Mouse (Mus musculus) heart, embryonic 10.5 days (tissue): ENCODE measurements around the gene Dhrs1. TPM values are rescaled to one million over a fixed set of nuclear protein-coding genes. Genes with fewer than 3 reads are reported as not detected.

Experiments used
- DNase-seq: peaks from one replicate; pipeline ENCODE4 v3.0.0-alpha.2; 2017; ENCODE audit warnings: low spot score
- H3K27ac ChIP-seq: fragments of 300-500 bp; sonication (generic); 2 replicates; pipeline ENCODE4 v1.5.1; 2016; ENCODE audit warnings: mild to moderate bottlenecking
- H3K27me3 ChIP-seq: fragments of 300-500 bp; sonication (generic); 2 replicates; pipeline ENCODE4 v1.6.1; 2016; ENCODE audit warnings: mild to moderate bottlenecking; ENCODE audit not compliant: poor library complexity, insufficient read depth, severe bottlenecking
- H3K36me3 ChIP-seq: fragments of 300-500 bp; sonication (generic); 2 replicates; pipeline ENCODE4 v1.6.1; 2016; ENCODE audit warnings: mild to moderate bottlenecking, moderate library complexity
- H3K4me1 ChIP-seq: fragments of 300-500 bp; sonication (generic); 2 replicates; pipeline ENCODE4 v1.6.1; 2016; ENCODE audit warnings: mild to moderate bottlenecking
- H3K4me3 ChIP-seq: fragments of 300-500 bp; sonication (generic); 2 replicates; pipeline ENCODE4 v1.5.1; 2016; ENCODE audit warnings: mild to moderate bottlenecking, moderate library complexity
- H3K9me3 ChIP-seq: fragments of 300-500 bp; sonication (generic); 2 replicates; pipeline ENCODE4 v1.6.1; 2016; ENCODE audit warnings: mild to moderate bottlenecking, moderate library complexity
- WGBS: fragments of 180-500 bp; shearing (Covaris S2); methylation state at CpG from one replicate; pipeline ENCODE4 v1.1.7; 2016; 5-methylcytosine and 5-hydroxymethylcytosine counted together
- polyA plus RNA-seq: library from polyadenylated mRNA; unstranded; fragments of >200 nt; fragmentation: Nextera tagmentation; extraction: Ambion mirVana; gene quantifications from 2 replicates; pipeline ENCODE4 v1.2.1, GENCODE M21; 2016

The Dhrs1 gene
- polyA plus RNA-seq, 1 experiment from 2014 or later = 60.5 TPM

DNA sequence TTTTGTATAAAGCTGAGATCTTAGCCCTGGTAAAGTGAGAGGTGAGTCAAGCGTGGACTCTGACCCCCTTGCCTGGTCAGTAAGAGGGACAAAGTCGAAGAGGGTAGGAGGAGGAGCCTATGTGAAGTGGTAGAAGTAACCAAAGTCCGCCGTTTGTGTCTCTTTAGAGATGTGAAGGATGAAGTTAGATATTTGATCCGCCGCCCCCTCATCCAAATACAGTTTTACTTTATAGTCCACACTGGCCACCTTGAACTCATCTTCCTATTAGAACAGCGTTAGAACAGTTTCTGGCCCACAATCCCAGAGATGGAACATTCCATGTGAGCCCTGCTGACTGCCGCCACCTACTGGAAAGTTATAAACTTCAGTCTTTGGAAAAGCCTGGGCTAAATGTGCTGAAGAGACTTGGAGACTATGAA lies 12.9 kb upstream of the Dhrs1 start, which contains the start of gene Cideb:
Gene Cideb (minus strand): TSS at position 96 of the 422 bp plus-strand sequence.
- Histone ChIP-seq H3K27me3 (peaks cover 32% of the 10 kb centered on the region), H3K27ac (peak within 1 kb of the TSS; percentile 65), H3K4me1 (peaks cover 42% of the 10 kb centered on the region), H3K4me3 (peak within 1 kb of the TSS; percentile 30), H3K36me3 (peaks cover 35% of the 10 kb centered on the region), H3K9me3 (no peaks in the 10 kb centered on the region)
- WGBS = 14% methylated on average over 8 of the region's 8 CpGs
- DNase-seq = no peak

- H3K4me1 ChIP-seq = peaks cover 34% of the 10 kb centered on the region
- no peak overlapping the region for H3K27ac ChIP-seq
- H3K4me3 ChIP-seq = peak overlapping the region; percentile 30
- DNase-seq = no peak
- WGBS = 34% methylated on average over 6 of the region's 6 CpGs
- no peaks in the 10 kb centered on the region for H3K9me3 ChIP-seq
- H3K27me3 ChIP-seq = peaks cover 24% of the 10 kb centered on the region
- H3K36me3 ChIP-seq = peaks cover 43% of the 10 kb centered on the region
Observed at GRCm38 (mm10) chr14:55757566-55757965, 12.1 kb upstream of the Dhrs1 start.

- peak overlapping the region; percentile 86 for H3K4me3 ChIP-seq
- H3K36me3 ChIP-seq = peaks cover 54% of the 10 kb centered on the region
- no peaks in the 10 kb centered on the region for H3K9me3 ChIP-seq
- no peak for DNase-seq
- H3K27me3 ChIP-seq = no peaks in the 10 kb centered on the region
- no peak overlapping the region for H3K27ac ChIP-seq
- 84% methylated on average over 10 of the region's 10 CpGs for WGBS
- peaks cover 31% of the 10 kb centered on the region for H3K4me1 ChIP-seq
Observed at GRCm38 (mm10) chr14:55747051-55747847, 1.8 kb upstream of the Dhrs1 start.

DNA sequence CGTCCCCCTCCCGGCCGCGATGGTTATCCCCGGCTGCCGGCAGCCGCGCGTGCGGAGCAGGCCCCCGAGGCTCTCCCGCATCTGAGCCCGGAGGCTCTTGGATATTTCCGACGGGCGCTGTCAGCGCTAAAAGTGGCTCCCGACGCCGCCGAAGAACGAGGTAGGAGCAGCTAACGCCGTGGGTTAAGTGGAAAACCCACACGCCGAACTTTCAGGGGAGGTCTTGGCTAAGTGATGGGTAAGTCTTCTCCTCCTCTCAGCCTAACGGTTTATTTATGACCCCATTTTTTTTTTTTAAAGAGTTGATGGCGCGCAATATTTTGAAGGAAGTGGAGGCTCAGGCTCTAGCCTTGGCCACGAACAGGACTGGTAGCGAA lies 359 bp upstream of the Dhrs1 start:
- H3K27me3 ChIP-seq = no peaks in the 10 kb centered on the region
- peaks cover 31% of the 10 kb centered on the region for H3K4me1 ChIP-seq
- H3K36me3 ChIP-seq = peaks cover 46% of the 10 kb centered on the region
- H3K9me3 ChIP-seq = no peaks in the 10 kb centered on the region
- peak overlapping the region; percentile 87 for H3K27ac ChIP-seq
- under 1% methylated on average over 31 of the region's 31 CpGs for WGBS
- no peak for DNase-seq
- peak overlapping the region; percentile 86 for H3K4me3 ChIP-seq

- H3K4me3 ChIP-seq = no peak overlapping the region
Observed at GRCm38 (mm10) chr14:55743711-55744110, 1.8 kb downstream of the Dhrs1 start.

DNA sequence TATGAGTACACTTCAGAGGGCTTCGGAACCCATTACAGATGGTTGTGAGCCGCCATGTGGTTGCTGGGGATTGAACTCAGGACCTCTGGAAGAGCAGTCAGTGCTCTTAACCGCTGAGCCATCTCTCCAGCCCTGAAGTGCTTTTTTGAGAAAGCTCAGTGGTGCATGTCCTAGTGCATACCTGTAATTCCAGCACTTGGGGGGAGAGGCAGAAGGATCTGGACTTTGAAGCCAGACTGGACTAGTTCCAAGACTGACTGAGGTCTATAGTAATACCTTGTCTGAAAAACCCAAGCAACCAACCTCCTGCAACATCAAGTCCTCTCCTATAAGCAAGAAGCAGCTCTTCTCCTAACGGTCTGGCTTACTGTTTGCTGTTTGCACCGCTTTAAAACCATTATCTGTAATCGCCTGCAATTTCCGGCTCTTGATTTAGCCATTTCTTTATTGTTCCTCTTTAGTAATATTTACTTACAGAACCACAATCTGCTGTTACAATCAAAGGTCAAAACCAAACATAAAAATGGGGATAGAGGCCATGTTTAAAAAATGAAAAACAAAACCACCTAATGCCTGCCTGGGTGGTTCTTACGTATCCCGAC lies 8.3 kb downstream of the Dhrs1 start:
- DNase-seq = no peak
- no peak overlapping the region for H3K4me3 ChIP-seq
- H3K36me3 ChIP-seq = peaks cover 34% of the 10 kb centered on the region
- H3K4me1 ChIP-seq = no peaks in the 10 kb centered on the region
- no peaks in the 10 kb centered on the region for H3K27me3 ChIP-seq
- no peak overlapping the region for H3K27ac ChIP-seq
- WGBS = 89% methylated on average over 9 of the region's 9 CpGs
- no peaks in the 10 kb centered on the region for H3K9me3 ChIP-seq

More at GRCm38 (mm10) chr14:55743711-55744110, 1.8 kb downstream of the Dhrs1 start:
- Histone ChIP-seq H3K27me3 (no peaks in the 10 kb centered on the region), H3K4me1 (peaks cover 31% of the 10 kb centered on the region), H3K36me3 (peaks cover 48% of the 10 kb centered on the region), H3K9me3 (no peaks in the 10 kb centered on the region), H3K27ac (no peak overlapping the region)
- peak; percentile 89 for DNase-seq
- WGBS = 19% methylated on average over 10 of the region's 10 CpGs

- DNase-seq = no peak
- H3K36me3 ChIP-seq = peaks cover 27% of the 10 kb centered on the region
- no peaks in the 10 kb centered on the region for H3K4me1 ChIP-seq
- H3K9me3 ChIP-seq = no peaks in the 10 kb centered on the region
- H3K4me3 ChIP-seq = no peak overlapping the region
- no peak overlapping the region for H3K27ac ChIP-seq
- H3K27me3 ChIP-seq = 0 out of 2 replicates have a peak, but pooled peaks cover 4% of the 10 kb centered on the region
- 82% methylated on average over 4 of the region's 4 CpGs for WGBS
Observed at GRCm38 (mm10) chr14:55735758-55736157, 9.7 kb downstream of the Dhrs1 start.

- H3K27ac ChIP-seq = no peak overlapping the region
- 64% methylated on average over 3 of the region's 3 CpGs for whole genome bisulfite sequencing
- peaks cover 22% of the 10 kb centered on the region for H3K36me3 ChIP-seq
- H3K9me3 ChIP-seq = no peaks in the 10 kb centered on the region
- H3K4me3 ChIP-seq = no peak overlapping the region
- DNase-seq = no peak
- no peaks in the 10 kb centered on the region for H3K4me1 ChIP-seq
- H3K27me3 ChIP-seq = 0 out of 2 replicates have a peak, but pooled peaks cover 7% of the 10 kb centered on the region
Observed at GRCm38 (mm10) chr14:55735334-55735733, 10.2 kb downstream of the Dhrs1 start.

DNA sequence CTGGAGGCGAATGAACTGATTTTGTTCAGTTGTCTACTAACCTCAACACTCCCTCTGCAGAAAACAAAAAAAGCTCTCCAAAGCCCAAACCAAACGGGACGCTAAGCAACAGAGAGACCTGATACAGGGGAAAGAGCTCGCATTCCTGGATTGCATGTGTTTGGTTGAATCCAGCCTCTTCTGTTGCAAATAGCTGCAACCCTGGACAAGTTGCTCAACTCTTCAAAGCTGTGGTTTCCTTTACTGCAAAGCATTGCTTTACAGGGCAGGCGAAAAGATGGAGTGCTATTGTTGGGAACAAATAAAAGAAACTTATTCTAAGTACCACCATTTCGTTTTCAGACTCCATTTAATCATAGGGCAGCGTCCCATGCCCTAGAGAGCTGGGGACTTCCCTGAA lies 10.6 kb downstream of the Dhrs1 start:
- Histone ChIP-seq H3K9me3 (no peaks in the 10 kb centered on the region), H3K36me3 (peaks cover 18% of the 10 kb centered on the region), H3K4me3 (no peak overlapping the region), H3K27ac (no peak overlapping the region), H3K4me1 (no peaks in the 10 kb centered on the region), H3K27me3 (0 out of 2 replicates have a peak, but pooled peaks cover 12% of the 10 kb centered on the region)
- DNase-seq = no peak
- WGBS = 76% methylated on average over 7 of the region's 7 CpGs

- Histone ChIP-seq H3K4me3 (0 out of 2 replicates have a peak overlapping the region, but pooled peaks have one; percentile 2), H3K4me1 (no peaks in the 10 kb centered on the region), H3K36me3 (peaks cover 8% of the 10 kb centered on the region; the same call in 1 of the 2 replicates), H3K27me3 (0 out of 2 replicates have a peak, but pooled peaks cover 12% of the 10 kb centered on the region), H3K27ac (no peak overlapping the region), H3K9me3 (no peaks in the 10 kb centered on the region)
- 57% methylated on average over 10 of the region's 10 CpGs for WGBS
- DNase-seq = peak; percentile 68
Observed at GRCm38 (mm10) chr14:55733889-55734288, 11.6 kb downstream of the Dhrs1 start.

DNA sequence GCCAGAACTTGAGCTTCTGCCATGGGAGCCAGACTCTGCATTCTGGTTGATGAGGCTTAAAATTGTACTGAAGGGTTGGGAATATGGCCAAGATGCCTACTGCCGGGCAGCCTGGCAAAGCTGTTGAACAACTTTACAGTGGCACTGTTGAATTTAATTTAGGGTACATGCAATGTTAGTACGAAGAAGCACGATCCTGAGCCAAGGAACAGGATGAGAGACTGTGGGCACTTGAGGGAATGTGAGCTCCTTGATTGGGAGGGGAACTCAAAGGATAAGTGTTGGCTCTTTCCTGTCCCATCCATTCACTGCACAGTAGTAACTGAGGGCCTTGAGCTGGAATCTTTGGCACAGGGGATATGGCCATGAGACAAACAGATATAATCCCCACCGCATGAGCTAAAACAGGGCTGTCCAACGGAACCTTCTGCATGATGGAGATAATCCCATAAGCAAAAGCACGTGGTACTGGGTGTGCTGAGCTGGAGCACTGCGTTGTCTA lies 14.9 kb downstream of the Dhrs1 start:
- Histone ChIP-seq H3K9me3 (no peaks in the 10 kb centered on the region), H3K27me3 (0 out of 2 replicates have a peak, but pooled peaks cover 17% of the 10 kb centered on the region), H3K4me3 (no peak overlapping the region), H3K36me3 (no peaks in the 10 kb centered on the region), H3K4me1 (no peaks in the 10 kb centered on the region), H3K27ac (no peak overlapping the region)
- WGBS = 79% methylated on average over 7 of the region's 7 CpGs
- no peak for DNase-seq

DNA sequence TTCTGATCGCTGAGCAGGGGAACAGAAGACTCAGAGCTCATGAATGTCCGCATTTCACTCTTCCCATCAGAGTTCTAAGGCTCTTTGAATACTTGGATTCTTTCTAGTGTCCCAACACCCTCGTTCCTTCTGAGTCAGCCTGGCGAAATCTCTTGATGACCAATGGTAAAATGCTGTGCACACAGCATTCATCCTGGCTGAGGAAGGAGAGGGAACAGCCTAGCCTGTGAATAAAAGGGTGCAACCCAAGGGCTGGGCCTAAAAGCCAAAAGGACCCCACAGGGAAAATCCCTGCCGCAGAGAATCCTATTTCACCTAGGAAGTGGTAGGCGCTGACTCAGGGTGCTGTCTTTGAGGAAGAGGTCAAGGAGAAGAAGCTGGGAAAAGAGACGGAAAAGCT lies 15.4 kb downstream of the Dhrs1 start:
- DNase-seq = no peak
- H3K27me3 ChIP-seq = 0 out of 2 replicates have a peak, but pooled peaks cover 17% of the 10 kb centered on the region
- no peaks in the 10 kb centered on the region for H3K9me3 ChIP-seq
- WGBS = 76% methylated on average over 7 of the region's 7 CpGs
- H3K36me3 ChIP-seq = no peaks in the 10 kb centered on the region
- H3K4me3 ChIP-seq = no peak overlapping the region
- H3K27ac ChIP-seq = no peak overlapping the region
- H3K4me1 ChIP-seq = no peaks in the 10 kb centered on the region
